Mouse (Mus musculus) brain, embryonic 14.5 days (tissue): Measurements from ENCODE around the gene Ccdc6.

Source experiments
- CTCF ChIP-seq: fragments of 200-500 bp; IDR thresholded peaks from 2 replicates; pipeline ENCODE4 v1.5.1; 2012; ENCODE audit warnings: inconsistent platforms, mild to moderate bottlenecking, moderate library complexity, borderline replicate concordance; ENCODE audit not compliant: insufficient read depth, insufficient read length; ENCODE audit errors: extremely low read depth
- POLR2A ChIP-seq: fragments of 200-500 bp; IDR thresholded peaks from 2 replicates; pipeline ENCODE4 v1.6.1; 2012; ENCODE audit warnings: mild to moderate bottlenecking, inconsistent platforms, borderline replicate concordance; ENCODE audit not compliant: poor library complexity, insufficient read depth, insufficient read length, severe bottlenecking; ENCODE audit errors: extremely low read depth

DNA sequence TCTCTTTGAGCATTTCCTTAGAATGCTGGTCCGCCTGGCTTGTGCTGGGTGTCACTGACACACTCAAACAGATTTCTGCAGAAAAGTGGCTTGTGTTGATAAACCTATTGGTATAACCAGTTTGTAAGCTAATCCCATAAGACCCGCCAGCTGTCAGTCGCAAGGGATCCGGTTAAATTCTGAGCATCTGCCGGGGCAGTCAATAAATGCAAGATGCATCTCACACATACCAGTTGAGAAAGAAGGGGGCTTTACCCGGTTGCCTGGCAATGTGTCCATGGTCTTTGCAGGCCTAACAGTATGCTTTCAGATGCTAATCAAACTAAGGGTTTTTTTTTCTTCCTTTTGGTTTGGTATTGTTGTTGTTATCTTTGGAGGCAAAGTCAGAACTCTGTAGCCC, 42.4 kb downstream of the Ccdc6 start:
- TF ChIP-seq CTCF (no peak), POLR2A (no peak)
